Mouse (Mus musculus) testis, adult 2 months (tissue): ENCODE results near the gene Camta1.

Experiments used
- CTCF ChIP-seq: fragments of 200-500 bp; IDR thresholded peaks from 2 replicates; pipeline ENCODE4 v1.5.1; 2012; ENCODE audit warnings: low read depth, mild to moderate bottlenecking, inconsistent platforms, low read length, moderate library complexity; ENCODE audit not compliant: control insufficient read depth, insufficient read depth, insufficient replicate concordance
- POLR2A ChIP-seq: fragments of 200-500 bp; IDR thresholded peaks from 2 replicates; pipeline ENCODE4 v1.6.1; 2012; ENCODE audit warnings: low read depth, mild to moderate bottlenecking, inconsistent platforms, low read length, moderate library complexity; ENCODE audit not compliant: control insufficient read depth

DNA sequence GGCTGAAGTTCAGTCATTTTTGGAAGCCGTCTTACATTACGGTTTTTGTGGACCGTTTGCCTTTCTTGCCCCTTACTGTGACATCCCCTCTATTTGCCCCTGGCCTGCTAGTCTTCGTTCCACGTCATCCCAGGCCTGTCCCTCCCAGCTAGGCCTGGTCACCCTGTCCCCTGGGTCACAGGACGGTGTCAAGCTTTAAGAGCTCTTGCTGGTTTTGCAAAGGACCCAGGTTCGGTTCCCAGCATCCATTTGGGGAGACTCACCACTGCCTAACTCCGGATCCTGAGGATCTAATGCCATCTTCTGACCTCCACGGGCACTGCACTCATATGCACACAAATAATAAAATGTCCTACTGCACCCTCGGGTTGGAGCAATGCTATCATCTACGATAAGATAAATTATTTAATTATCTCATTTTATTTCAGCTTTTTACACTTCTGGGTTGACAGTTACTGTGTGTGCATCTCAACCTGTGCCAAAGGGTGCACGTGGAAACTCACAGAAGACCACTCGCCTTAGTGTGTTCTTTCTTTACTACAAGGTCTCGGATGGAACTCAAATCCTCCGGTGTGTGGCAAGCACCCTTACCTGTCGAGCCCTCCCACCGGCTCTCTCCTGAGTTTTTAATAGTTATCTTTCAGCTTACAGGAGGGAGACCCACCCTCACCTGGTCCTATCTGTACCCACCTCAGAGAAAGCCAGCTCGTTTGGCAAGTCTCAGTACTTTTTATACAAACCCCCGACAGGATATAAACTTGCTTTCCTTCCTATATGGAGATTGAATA, 951.3 kb downstream of the Camta1 start:
- no peak for TF ChIP-seq POLR2A
- TF ChIP-seq CTCF, result no peak
